Comparison of ENCODE assay signal across 25 mouse cellular contexts in genomic region chr12:112086726-112087125, GRCm38 (mm10). TPM values are rescaled to one million over a fixed set of nuclear protein-coding genes. Genes with fewer than 3 reads are reported as not detected.
DNase-seq lines count a peak whose midpoint lies in the region; ATAC-seq lines count a peak whose summit lies in the region.
"Had no signal": no experiment of that assay in that cellular context is flagged by ENCODE, and none has a peak within 500 bp of the region (broad histone marks: within the 10 kb centered on the region; RNA-seq: fewer than 3 reads in every experiment).

No protein-coding gene starts in this region.

- ATAC-seq in heart, embryonic 15.5 days (replicated peaks; ENCODE audit: insufficient number of reproducible peaks, insufficient read depth, low FRiP score, low read depth): 0 out of 2 replicates have a peak, but pooled peaks have one; percentile 14
- ATAC-seq: intestine, embryonic 16.5 days had no signal

- H3K27ac ChIP-seq in heart, embryonic 15.5 days: no peak overlapping the region
- H3K27ac ChIP-seq: gastrocnemius, adult 2 months; heart, embryonic 10.5 days; hindbrain, embryonic 15.5 days; liver, embryonic 15.5 days; neural tube, embryonic 12.5 days had no signal

- H3K9me3 ChIP-seq in heart, embryonic 15.5 days (replicated peaks): no peaks in the 10 kb centered on the region
- H3K9me3 ChIP-seq: G1E; heart, embryonic 10.5 days; hindbrain, embryonic 15.5 days; liver, embryonic 15.5 days; neural tube, embryonic 12.5 days had no signal

- H3K4me3 ChIP-seq in heart, embryonic 15.5 days: no peak overlapping the region
- H3K4me3 ChIP-seq: gastrocnemius, adult 2 months; heart, embryonic 10.5 days; hindbrain, embryonic 15.5 days; liver, embryonic 15.5 days; megakaryocyte, embryonic 14.5 days; neural tube, embryonic 12.5 days had no signal

- intact Hi-C loops in heart, postnatal 10 days (cut with DNase I): no loop called here

- DNase-seq in heart, postnatal 10 days: no peak
- DNase-seq in kidney, postnatal 10 days: peak; percentile 39
- no peak for DNase-seq in kidney, adult 8-10 months
- peak; percentile 25 for DNase-seq in lung, postnatal 10 days
- DNase-seq in lung, postnatal 4 days: no peak
- no peak for DNase-seq in testis, postnatal 10 days (ENCODE audit: low spot score)
- DNase-seq: B cell, adult 2 months; cerebellum, adult 11 months; cerebellum, adult 9-11 months; gastrocnemius, adult 2 months; liver; lung, postnatal 14 days; midbrain, embryonic 14.5 days; thymus, postnatal 14 days had no signal

- no peak overlapping the region for H3K9ac ChIP-seq in heart, embryonic 15.5 days
- H3K9ac ChIP-seq: hindbrain, embryonic 15.5 days; liver, embryonic 15.5 days; neural tube, embryonic 12.5 days had no signal

- peaks cover 22% of the 10 kb centered on the region for H3K27me3 ChIP-seq in heart, embryonic 15.5 days
- H3K27me3 ChIP-seq: neural tube, embryonic 12.5 days had no signal

- 47% methylated on average over 6 of the region's 6 CpGs for WGBS in heart, embryonic 15.5 days

- H3K4me1 ChIP-seq in heart, embryonic 15.5 days (replicated peaks): peaks cover 8% of the 10 kb centered on the region; the same call in 1 of the 2 replicates
- H3K4me1 ChIP-seq: liver, embryonic 15.5 days; neural tube, embryonic 12.5 days had no signal

- no peaks in the 10 kb centered on the region for H3K36me3 ChIP-seq in heart, embryonic 15.5 days
- H3K36me3 ChIP-seq: G1E; heart, embryonic 10.5 days; hindbrain, embryonic 15.5 days; liver, embryonic 15.5 days; neural tube, embryonic 12.5 days had no signal

- no peak overlapping the region for H3K4me2 ChIP-seq in heart, embryonic 15.5 days
- H3K4me2 ChIP-seq: hindbrain, embryonic 15.5 days; liver, embryonic 15.5 days; neural tube, embryonic 12.5 days had no signal

RNA-seq across cellular contexts. Expression of gene Aspg, which starts 19.8 kb away (rescaled TPM):
- 0.34 and 0.45 TPM in 2 replicates for polyA plus RNA-seq in heart, embryonic 15.5 days (2015; fragmentation: Nextera tagmentation; extraction: Ambion mirVana)
- 1 to 10 TPM; 1.5 to 2.9 TPM for total RNA-seq in heart, postnatal 10 days (2021)
- total RNA-seq: CH12.LX; common myeloid progenitor, adult 5-6 weeks; gastrocnemius, adult 2 months; hematopoietic stem cell, adult 5-6 weeks had no signal
- polyA plus RNA-seq: G1E; midbrain, embryonic 14.5 days had no signal

RNA-seq across cellular contexts. Expression of gene Kif26a, which starts 59.3 kb away (rescaled TPM):
- polyA plus RNA-seq in heart, embryonic 15.5 days (2015; fragmentation: Nextera tagmentation; extraction: Ambion mirVana): 2.4 and 3.1 TPM in 2 replicates
- 10 to 100 TPM; 33.4 to 33.5 TPM for total RNA-seq in heart, postnatal 10 days (2021)
- total RNA-seq: CH12.LX; common myeloid progenitor, adult 5-6 weeks; G1E; hematopoietic stem cell, adult 5-6 weeks had no signal
- polyA plus RNA-seq: G1E had no signal

Comparison
In these comparisons a context has a peak if more than half of its experiments do, and no peak if none do; other contexts are left out.
1. DNase-seq: peak in kidney, postnatal 10 days (single experiment) and lung, postnatal 10 days (single experiment); none in heart, postnatal 10 days (0 of 2), kidney, adult 8-10 months (0 of 2), lung, postnatal 4 days (0 of 2) and testis, postnatal 10 days (single experiment).